Mouse (Mus musculus): Measurements from ENCODE around the gene Hoxb5. TPM values are rescaled to one million over a fixed set of nuclear protein-coding genes. Genes with fewer than 3 reads are reported as not detected.

Hoxb5 gene
- 0.23 and 0.30 TPM in 2 replicates for polyA plus RNA-seq (2012; rRNA removed)

DNA sequence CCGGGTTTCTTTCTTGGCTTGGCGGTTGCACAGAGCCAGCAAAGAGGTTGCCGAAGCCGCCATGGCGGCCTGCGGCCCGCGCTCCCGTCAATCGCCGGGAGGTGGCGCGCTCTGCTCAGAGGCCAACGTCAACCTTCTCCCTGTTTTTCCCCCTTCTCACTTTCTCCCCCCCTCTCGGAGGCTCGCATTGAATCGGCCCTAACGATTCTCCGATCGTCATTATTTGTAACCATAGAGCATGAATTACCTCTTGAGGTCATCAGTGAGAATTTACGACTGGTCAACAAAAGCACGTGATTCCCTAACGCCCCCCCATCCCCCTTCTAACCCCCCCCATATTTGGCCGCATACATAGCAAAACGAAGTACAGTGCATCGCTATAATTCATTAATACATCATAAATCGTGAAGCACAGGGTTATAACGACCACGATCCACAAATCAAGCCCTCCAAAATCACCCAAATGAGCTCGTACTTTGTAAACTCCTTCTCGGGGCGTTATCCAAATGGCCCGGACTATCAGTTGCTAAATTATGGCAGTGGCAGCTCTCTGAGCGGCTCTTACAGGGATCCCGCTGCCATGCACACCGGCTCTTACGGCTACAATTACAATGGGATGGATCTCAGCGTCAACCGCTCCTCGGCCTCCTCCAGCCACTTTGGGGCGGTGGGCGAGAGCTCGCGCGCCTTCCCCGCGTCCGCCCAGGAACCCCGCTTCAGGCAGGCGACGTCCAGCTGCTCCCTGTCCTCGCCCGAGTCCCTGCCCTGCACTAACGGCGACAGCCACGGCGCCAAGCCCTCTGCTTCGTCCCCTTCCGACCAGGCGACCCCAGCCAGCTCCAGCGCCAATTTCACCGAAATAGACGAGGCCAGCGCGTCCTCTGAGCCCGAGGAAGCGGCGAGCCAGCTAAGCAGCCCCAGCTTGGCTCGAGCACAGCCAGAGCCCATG lies at the start of gene Hoxb5:
TSS of gene Hoxb5 (plus strand) at position 186 of the 949 bp plus-strand sequence.

DNA sequence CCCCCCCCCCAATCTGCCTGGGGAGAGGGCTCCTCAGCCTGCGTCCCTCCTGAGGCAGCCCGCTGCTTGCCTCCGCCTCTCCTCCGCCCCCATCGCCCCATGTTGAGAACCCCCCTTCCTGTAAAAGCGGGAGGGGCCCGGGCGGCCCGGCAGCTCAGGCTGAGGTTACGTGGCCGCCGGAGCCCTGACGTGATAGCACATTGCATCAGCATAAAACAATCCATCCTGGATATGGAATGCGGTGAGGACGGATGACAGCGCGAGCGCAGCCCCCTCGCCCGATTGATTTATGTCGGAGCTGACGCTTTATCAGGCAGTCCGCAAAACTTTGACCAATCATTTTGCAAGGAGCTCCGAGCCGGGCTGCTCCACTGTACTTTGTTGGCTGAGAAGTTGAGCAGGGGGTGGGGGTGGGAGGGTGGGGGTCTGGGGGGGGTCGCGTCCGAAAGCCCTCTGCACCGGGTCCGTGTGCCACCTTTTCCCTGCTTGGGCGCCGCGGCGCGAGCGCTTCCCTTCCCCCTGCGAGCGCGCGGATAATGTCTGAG lies 32.1 kb upstream of the Hoxb5 start, which contains the start of gene Hoxb9:
TSS of gene Hoxb9 (plus strand) at position 462 of the 545 bp plus-strand sequence.

DNA sequence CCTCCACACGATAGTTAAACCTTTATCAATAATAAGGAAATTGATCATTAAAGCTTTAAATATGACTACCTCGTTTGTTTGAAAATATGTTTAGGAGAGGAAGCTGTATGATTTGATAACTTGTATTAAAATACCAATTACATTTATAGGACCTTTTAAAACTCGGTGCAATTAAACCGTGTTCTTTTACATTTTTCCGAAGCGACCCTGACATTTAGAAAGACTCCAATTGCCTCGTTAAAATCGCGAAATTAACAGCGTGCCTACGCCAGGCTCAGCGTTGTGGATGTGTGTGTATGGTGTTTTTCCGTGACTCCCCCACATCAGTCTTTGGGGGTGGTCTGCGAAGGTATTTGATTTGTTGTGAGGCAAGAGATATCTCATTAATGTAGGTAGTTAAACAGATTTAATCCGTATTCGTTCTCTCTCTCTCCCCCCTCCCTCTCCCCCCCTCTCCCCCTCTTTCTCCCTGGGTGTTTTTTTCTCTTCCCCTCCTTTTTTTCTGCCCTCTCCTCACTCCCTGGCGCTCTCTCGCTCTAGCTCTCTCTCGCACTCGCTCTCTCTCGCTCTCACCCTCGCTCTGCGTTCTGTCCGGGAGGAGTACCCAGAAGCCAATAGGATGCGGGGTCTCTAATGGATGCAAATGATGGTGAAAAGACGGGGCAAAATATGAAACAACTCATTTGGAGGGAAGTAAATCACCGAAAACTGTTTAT lies 21.1 kb upstream of the Hoxb5 start, which contains the start of gene Hoxb8:
TSS of gene Hoxb8 (plus strand) at position 51 of the 716 bp plus-strand sequence.

DNA sequence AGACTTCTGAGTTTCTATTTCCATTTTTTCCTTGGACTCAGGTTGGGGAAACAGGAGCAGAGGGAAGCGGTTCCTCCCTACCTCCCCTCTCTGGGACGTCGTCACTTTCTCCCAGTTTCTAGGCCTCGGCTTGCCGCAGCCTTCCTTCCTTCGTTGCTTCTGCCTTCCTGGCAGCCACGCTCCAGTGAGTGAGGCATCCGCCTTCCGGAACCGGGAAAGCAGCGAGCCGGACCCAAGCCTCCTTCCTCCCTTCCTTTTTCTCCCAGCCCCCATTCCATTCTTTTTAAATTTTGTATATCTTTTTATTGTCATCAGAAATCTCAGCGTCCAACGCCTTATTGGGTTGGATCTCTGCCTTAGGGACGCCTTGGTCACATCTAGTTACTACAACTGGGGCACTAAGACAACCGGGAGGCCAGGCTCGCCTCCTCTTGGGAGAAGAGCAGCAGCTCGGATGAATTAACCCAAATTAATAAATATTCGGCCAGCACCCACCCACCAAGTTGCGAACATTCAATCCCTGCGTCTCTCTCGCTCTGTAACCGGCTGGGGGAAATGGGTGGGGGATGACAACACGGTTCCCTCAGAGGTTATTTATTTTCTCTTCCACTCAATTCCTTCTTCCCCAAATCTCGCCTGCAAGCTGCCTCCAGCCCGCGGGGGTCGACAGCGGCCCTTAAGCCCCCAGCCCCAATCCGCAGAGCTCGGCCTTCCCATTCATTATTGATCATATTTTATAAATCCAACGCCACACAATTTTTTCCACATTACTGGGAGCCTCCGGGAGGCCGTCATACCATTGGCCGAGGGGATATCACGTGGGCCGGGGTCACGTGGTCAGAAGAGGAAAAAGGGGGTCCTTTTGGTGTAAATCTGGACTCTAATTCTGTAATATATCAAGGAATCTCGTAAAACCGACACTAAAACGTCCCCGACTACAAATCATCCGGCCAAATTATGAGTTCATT lies 17.1 kb upstream of the Hoxb5 start, which contains the start of gene Hoxb7:
TSS of gene Hoxb7 (plus strand) at position 853 of the 968 bp plus-strand sequence.

DNA sequence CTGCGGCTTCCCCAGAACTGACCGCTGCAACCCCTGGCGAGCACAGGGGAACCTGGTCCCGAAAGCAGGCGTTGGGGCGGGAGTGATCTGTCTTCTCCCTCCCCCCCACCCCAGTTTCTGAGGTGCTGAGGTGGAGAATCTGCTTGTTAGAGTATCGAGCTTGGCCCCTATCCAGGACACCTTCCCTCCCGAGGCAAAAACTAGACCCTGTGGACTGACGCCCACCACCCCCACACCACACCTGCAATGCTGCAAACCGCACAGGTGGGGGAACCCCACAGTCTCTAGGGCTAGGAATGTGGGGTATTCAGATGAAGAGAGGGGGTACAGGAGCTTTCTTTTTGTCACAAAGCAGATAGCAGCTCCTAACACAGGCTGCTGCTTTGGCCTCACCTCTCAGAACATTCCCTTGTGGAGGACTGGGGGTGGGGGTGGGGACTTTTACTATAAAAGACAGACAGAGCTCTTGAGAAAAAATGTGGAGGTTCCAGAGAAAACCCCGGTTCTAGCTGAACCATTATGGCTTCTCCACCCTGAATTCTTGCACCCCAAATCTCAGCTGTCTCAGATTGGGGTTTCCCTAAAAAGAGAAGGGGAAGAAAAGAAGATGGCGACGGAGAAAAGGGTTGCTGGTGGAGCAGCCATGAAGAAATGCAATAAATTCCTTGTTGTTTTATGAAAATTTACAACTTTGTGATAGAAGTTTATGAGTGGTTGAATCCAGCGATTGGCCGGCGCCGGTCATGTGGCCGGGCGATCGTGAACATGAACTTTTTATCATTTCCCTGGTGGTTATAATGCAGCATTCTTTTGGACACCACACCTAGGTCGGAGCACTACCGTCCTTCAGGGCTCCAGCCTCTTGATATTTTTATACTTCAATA lies 11.2 kb upstream of the Hoxb5 start, which contains the start of gene Hoxb6:
TSS of gene Hoxb6 (plus strand) at position 796 of the 884 bp plus-strand sequence.

DNA sequence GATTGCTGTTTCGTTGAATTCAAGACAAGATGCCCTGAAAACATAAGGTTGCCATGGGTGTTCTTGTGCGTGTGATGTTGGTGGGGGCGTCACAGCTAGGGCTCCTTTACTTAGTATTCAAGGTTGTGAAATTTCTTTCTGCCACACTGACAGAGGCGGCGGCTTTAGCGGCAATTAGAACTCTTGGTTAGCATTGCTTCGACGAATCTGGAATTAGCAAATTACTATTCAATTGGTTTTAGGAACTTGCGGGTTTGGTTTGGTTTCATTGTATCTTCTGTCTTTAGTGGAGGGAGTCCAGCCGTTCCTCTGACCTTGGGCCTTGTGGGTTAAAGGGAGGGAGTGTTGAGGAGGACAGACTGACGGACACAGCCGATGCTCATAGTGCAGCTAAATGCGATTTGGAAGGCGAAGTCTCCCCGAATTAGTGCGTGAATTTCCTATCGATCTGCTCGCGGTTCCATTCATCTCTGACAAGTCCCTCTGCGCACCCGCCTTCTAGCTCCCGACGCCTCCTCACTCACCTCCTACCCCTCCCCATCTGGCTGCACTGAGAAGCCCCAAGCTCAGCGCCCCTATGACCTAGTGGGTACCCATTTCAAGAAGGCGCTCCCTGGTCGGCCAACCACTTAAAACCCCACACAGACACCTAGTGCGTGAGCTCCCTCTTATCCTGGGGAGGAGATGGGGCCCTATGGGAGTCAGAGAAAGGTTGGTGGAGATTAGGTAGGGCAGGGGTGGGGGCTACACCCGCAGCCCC lies 14.7 kb downstream of the Hoxb5 start, which contains the start of gene Hoxb4:
TSS of gene Hoxb4 (plus strand) at position 660 of the 760 bp plus-strand sequence.

DNA sequence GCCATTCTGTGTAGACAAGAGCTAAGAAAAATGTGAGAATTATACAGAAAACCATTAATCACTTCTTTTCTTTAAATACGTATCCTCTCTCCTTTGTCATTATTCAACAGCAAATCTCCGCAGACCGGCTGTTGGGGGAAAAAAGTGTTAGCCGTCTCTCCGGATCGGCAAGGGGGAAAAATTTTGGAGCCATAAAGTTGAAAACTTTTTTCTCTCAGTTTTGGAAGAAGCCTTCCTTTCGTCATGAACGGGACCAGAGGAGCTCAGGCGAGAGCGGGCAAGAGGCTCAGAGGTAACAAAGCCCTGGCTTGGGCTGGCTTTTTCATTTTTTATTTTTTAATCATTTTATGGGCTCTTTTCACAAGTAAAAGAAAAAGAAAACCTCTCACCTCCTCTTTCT lies 20.0 kb downstream of the Hoxb5 start, which contains the start of gene Hoxb3:
TSS of gene Hoxb3 (plus strand) at position 173 of the 400 bp plus-strand sequence.

DNA sequence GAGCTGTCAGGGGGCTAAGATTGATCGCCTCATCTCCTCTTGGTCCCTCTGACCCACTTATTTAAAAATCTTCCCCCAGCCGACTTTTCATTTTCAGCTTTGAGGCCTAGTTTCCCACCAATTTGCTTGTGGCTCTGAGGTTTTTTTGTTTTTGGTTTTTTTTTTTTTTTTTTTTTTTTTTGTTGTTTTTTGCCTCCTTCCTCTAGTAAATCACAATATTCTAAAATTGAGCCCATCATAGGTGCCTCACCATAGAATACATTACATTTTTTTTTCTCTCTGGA lies 47.1 kb downstream of the Hoxb5 start, which contains the start of gene Hoxb2:
TSS of gene Hoxb2 (plus strand) at position 185 of the 284 bp plus-strand sequence.

Other genes starting within 250 kb of the Hoxb5 start
- 17.2 and 17.3 TPM in 2 replicates for gene Ube2z, start 237.9 kb upstream of the Hoxb5 start, polyA plus RNA-seq (2012; rRNA removed)
- 340 and 367 TPM in 2 replicates for gene Atp5g1, start 227.7 kb upstream of the Hoxb5 start, polyA plus RNA-seq (2012; rRNA removed)
- gene Calcoco2, start 191.4 kb upstream of the Hoxb5 start, polyA plus RNA-seq (2012; rRNA removed) = not detected in 2 replicates
- 0.02 TPM in 1 of 2 replicates, not detected in the other for gene Ttll6, start 169.6 kb upstream of the Hoxb5 start, polyA plus RNA-seq (2012; rRNA removed)
- gene Hoxb13, start 109.0 kb upstream of the Hoxb5 start, polyA plus RNA-seq (2012; rRNA removed) = not detected in 2 replicates
- gene Hoxb9, start 31.9 kb upstream of the Hoxb5 start, polyA plus RNA-seq (2012; rRNA removed) = not detected in 2 replicates
- gene Hoxb8, start 21.4 kb upstream of the Hoxb5 start, polyA plus RNA-seq (2012; rRNA removed) = 0.04 and 0.05 TPM in 2 replicates
- 0.07 and 0.16 TPM in 2 replicates for gene Hoxb7, start 16.7 kb upstream of the Hoxb5 start, polyA plus RNA-seq (2012; rRNA removed)
- 0.01 and 0.08 TPM in 2 replicates for gene Hoxb6, start 10.9 kb upstream of the Hoxb5 start, polyA plus RNA-seq (2012; rRNA removed)
- gene Hoxb4, start 14.9 kb downstream of the Hoxb5 start, polyA plus RNA-seq (2012; rRNA removed) = 0.75 and 0.82 TPM in 2 replicates
- gene Hoxb3, start 20.0 kb downstream of the Hoxb5 start, polyA plus RNA-seq (2012; rRNA removed) = 0.56 and 0.65 TPM in 2 replicates
- gene Hoxb2, start 47.2 kb downstream of the Hoxb5 start, polyA plus RNA-seq (2012; rRNA removed) = 1.5 and 1.6 TPM in 2 replicates
- gene Hoxb1, start 62.4 kb downstream of the Hoxb5 start, polyA plus RNA-seq (2012; rRNA removed) = not detected in 2 replicates
- gene Skap1, start 161.3 kb downstream of the Hoxb5 start, polyA plus RNA-seq (2012; rRNA removed) = 0.08 and 0.35 TPM in 2 replicates